Mouse (Mus musculus) neutrophil, adult 5-6 weeks (primary cell): ENCODE measurements at regions not wholly inside any gene's neighbourhood (a gene's known extent, or its start where the extent isn't known, plus 50 kb on each side); places are given as distances from the start of the nearest gene placed in this dataset.

Source experiments
- ATAC-seq: fragments of 151-379, 151-347 bp; 2 replicates; pipeline ENCODE4 v1.8.0; 2017; ENCODE audit warnings: mild to moderate bottlenecking, moderate TSS enrichment; ENCODE audit not compliant: insufficient number of reproducible peaks, poor library complexity, low FRiP score, severe bottlenecking; ENCODE audit errors: extremely low read depth

- ATAC-seq, result no peak
Measured at GRCm38 (mm10) chr4:125923225-125923624, 101.1 kb upstream of the Csf3r start.

- no peak for ATAC-seq
Measured at GRCm38 (mm10) chr4:125928196-125928595, 96.2 kb upstream of the Csf3r start.

GRCm38 (mm10) chr4:125929122-125929772, 95.1 kb upstream of the Csf3r start:
- no peak for ATAC-seq

- ATAC-seq, result no peak
Measured at GRCm38 (mm10) chr4:125930764-125931163, 93.6 kb upstream of the Csf3r start.

- ATAC-seq, result no peak
Measured at GRCm38 (mm10) chr4:125931321-125931720, 93.0 kb upstream of the Csf3r start.

GRCm38 (mm10) chr4:125932036-125932756, 92.2 kb upstream of the Csf3r start:
- no peak for ATAC-seq

GRCm38 (mm10) chr4:125936357-125936756, 88.0 kb upstream of the Csf3r start:
- ATAC-seq, result no peak

GRCm38 (mm10) chr4:125938186-125938585, 86.2 kb upstream of the Csf3r start:
- no peak for ATAC-seq

- ATAC-seq, result no peak
Measured at GRCm38 (mm10) chr4:125941266-125941665, 83.1 kb upstream of the Csf3r start.

GRCm38 (mm10) chr4:125941916-125942315, 82.4 kb upstream of the Csf3r start:
- ATAC-seq, result no peak

- ATAC-seq, result no peak
Measured at GRCm38 (mm10) chr4:125945062-125945461, 79.3 kb upstream of the Csf3r start.

GRCm38 (mm10) chr4:125959426-125959825, 64.9 kb upstream of the Csf3r start:
- no peak for ATAC-seq

- no peak for ATAC-seq
Measured at GRCm38 (mm10) chr4:125960704-125961279, 63.6 kb upstream of the Csf3r start.

GRCm38 (mm10) chr4:125962677-125963076, 61.7 kb upstream of the Csf3r start:
- peak; percentile 83 for ATAC-seq
